Mouse (Mus musculus): ENCODE results near the gene Ctnnbip1. TPM values are rescaled to one million over a fixed set of nuclear protein-coding genes. Genes with fewer than 3 reads are reported as not detected.
A peak's percentile ranks its signal among the peaks of the same experiment; 100 is the strongest.

Gene Ctnnbip1
- polyA plus RNA-seq (2011; ENCODE audit: insufficient read length, low read depth, missing spikeins) = 11.4 TPM in 2 replicates

- H3K27ac ChIP-seq (ENCODE audit: insufficient read depth, low read length) = no peak within 1 kb of the TSS
- peak within 1 kb of the TSS; percentile 58 for H3K4me3 ChIP-seq (ENCODE audit: insufficient read depth, low read length)
- no peaks in the 10 kb centered on the region for H3K4me1 ChIP-seq (ENCODE audit: control insufficient read depth, insufficient read depth, low read length)
- no peak for TF ChIP-seq CTCF (IDR thresholded peaks at IDR 0.05; ENCODE audit: borderline replicate concordance, insufficient read depth, low read length)
- TF ChIP-seq POLR2A (IDR thresholded peaks at IDR 0.05; ENCODE audit: low read depth, low read length) = peak; percentile 52; the same call in 1 of the 2 replicates
Measured at GRCm38 (mm10) chr4:149517868-149518340, at the start of gene Ctnnbip1. TSS of gene Ctnnbip1 (plus strand) at chr4:149518236.

GRCm38 (mm10) chr4:149469557-149469956, 48.5 kb upstream of the Ctnnbip1 start:
- H3K27ac ChIP-seq (ENCODE audit: insufficient read depth, low read length) = no peak overlapping the region
- H3K4me1 ChIP-seq (ENCODE audit: control insufficient read depth, insufficient read depth, low read length) = no peaks in the 10 kb centered on the region
- H3K4me3 ChIP-seq (ENCODE audit: insufficient read depth, low read length) = no peak overlapping the region
- no peak for TF ChIP-seq CTCF (IDR thresholded peaks at IDR 0.05; ENCODE audit: borderline replicate concordance, insufficient read depth, low read length)
- TF ChIP-seq POLR2A (IDR thresholded peaks at IDR 0.05; ENCODE audit: low read depth, low read length) = no peak

GRCm38 (mm10) chr4:149475096-149475495, 42.9 kb upstream of the Ctnnbip1 start:
- Histone ChIP-seq H3K4me3 (ENCODE audit: insufficient read depth, low read length) (no peak overlapping the region), H3K27ac (ENCODE audit: insufficient read depth, low read length) (no peak overlapping the region), H3K4me1 (ENCODE audit: control insufficient read depth, insufficient read depth, low read length) (no peaks in the 10 kb centered on the region)
- TF ChIP-seq POLR2A (IDR thresholded peaks at IDR 0.05; ENCODE audit: low read depth, low read length) = no peak
- TF ChIP-seq CTCF (IDR thresholded peaks at IDR 0.05; ENCODE audit: borderline replicate concordance, insufficient read depth, low read length) = no peak

GRCm38 (mm10) chr4:149477078-149477477, 41.0 kb upstream of the Ctnnbip1 start, which contains the start of gene Tmem274:
TSS of gene Tmem274 (plus strand) at chr4:149477378.
- Histone ChIP-seq H3K4me3 (ENCODE audit: insufficient read depth, low read length) (no peak within 1 kb of the TSS), H3K4me1 (ENCODE audit: control insufficient read depth, insufficient read depth, low read length) (no peaks in the 10 kb centered on the region), H3K27ac (ENCODE audit: insufficient read depth, low read length) (no peak within 1 kb of the TSS)
- TF ChIP-seq CTCF (IDR thresholded peaks at IDR 0.05; ENCODE audit: borderline replicate concordance, insufficient read depth, low read length) = no peak
- no peak for TF ChIP-seq POLR2A (IDR thresholded peaks at IDR 0.05; ENCODE audit: low read depth, low read length)

- TF ChIP-seq CTCF (IDR thresholded peaks at IDR 0.05; ENCODE audit: borderline replicate concordance, insufficient read depth, low read length) (no peak), POLR2A (IDR thresholded peaks at IDR 0.05; ENCODE audit: low read depth, low read length) (no peak)
- H3K27ac ChIP-seq (ENCODE audit: insufficient read depth, low read length) = 0 out of 2 replicates have a peak overlapping the region, but pooled peaks have one; percentile 3
- no peaks in the 10 kb centered on the region; the same call in 1 of the 2 replicates for H3K4me1 ChIP-seq (ENCODE audit: control insufficient read depth, insufficient read depth, low read length)
- peak overlapping the region; percentile 84 for H3K4me3 ChIP-seq (ENCODE audit: insufficient read depth, low read length)
Measured at GRCm38 (mm10) chr4:149484566-149484965, 33.5 kb upstream of the Ctnnbip1 start.

- Histone ChIP-seq H3K4me3 (ENCODE audit: insufficient read depth, low read length) (peak within 1 kb of the TSS; percentile 84), H3K4me1 (ENCODE audit: control insufficient read depth, insufficient read depth, low read length) (no peaks in the 10 kb centered on the region; the same call in 1 of the 2 replicates), H3K27ac (ENCODE audit: insufficient read depth, low read length) (peak within 1 kb of the TSS; percentile 80)
- TF ChIP-seq CTCF (IDR thresholded peaks at IDR 0.05; ENCODE audit: borderline replicate concordance, insufficient read depth, low read length) (no peak), POLR2A (IDR thresholded peaks at IDR 0.05; ENCODE audit: low read depth, low read length) (peak; percentile 51)
Measured at GRCm38 (mm10) chr4:149485053-149485824, 32.8 kb upstream of the Ctnnbip1 start, which contains the start of the genes Nmnat1 and Lzic. TSS of gene Nmnat1 (minus strand) at chr4:149485202. TSS of gene Lzic (plus strand) at chr4:149485229.

- TF ChIP-seq POLR2A (IDR thresholded peaks at IDR 0.05; ENCODE audit: low read depth, low read length) (peak; percentile 26; the same call in 1 of the 2 replicates), CTCF (IDR thresholded peaks at IDR 0.05; ENCODE audit: borderline replicate concordance, insufficient read depth, low read length) (no peak)
- H3K27ac ChIP-seq (ENCODE audit: insufficient read depth, low read length) = peak overlapping the region; percentile 80
- H3K4me1 ChIP-seq (ENCODE audit: control insufficient read depth, insufficient read depth, low read length) = no peaks in the 10 kb centered on the region; the same call in 1 of the 2 replicates
- peak overlapping the region; percentile 74 for H3K4me3 ChIP-seq (ENCODE audit: insufficient read depth, low read length)
Measured at GRCm38 (mm10) chr4:149485825-149486206, 32.2 kb upstream of the Ctnnbip1 start.

- H3K4me3 ChIP-seq (ENCODE audit: insufficient read depth, low read length) = no peak overlapping the region
- TF ChIP-seq CTCF (IDR thresholded peaks at IDR 0.05; ENCODE audit: borderline replicate concordance, insufficient read depth, low read length) (no peak), POLR2A (IDR thresholded peaks at IDR 0.05; ENCODE audit: low read depth, low read length) (no peak)
- H3K27ac ChIP-seq (ENCODE audit: insufficient read depth, low read length) = no peak overlapping the region
- H3K4me1 ChIP-seq (ENCODE audit: control insufficient read depth, insufficient read depth, low read length) = no peaks in the 10 kb centered on the region; the same call in 1 of the 2 replicates
Measured at GRCm38 (mm10) chr4:149487729-149488128, 30.3 kb upstream of the Ctnnbip1 start.

- TF ChIP-seq CTCF (IDR thresholded peaks at IDR 0.05; ENCODE audit: borderline replicate concordance, insufficient read depth, low read length) = no peak
- Histone ChIP-seq H3K4me1 (ENCODE audit: control insufficient read depth, insufficient read depth, low read length) (no peaks in the 10 kb centered on the region), H3K27ac (ENCODE audit: insufficient read depth, low read length) (no peak overlapping the region), H3K4me3 (ENCODE audit: insufficient read depth, low read length) (no peak overlapping the region)
Measured at GRCm38 (mm10) chr4:149489415-149490240, 28.4 kb upstream of the Ctnnbip1 start.

Measured in embryonic fibroblast, embryonic 13.5 days (primary cell).